Mouse (Mus musculus): ENCODE data around the gene Tmem178b.

GRCm38 (mm10) chr6:40180551-40180950 lies 307.5 kb downstream of the Tmem178b start:
- TF ChIP-seq CTCF (IDR thresholded peaks at IDR 0.05; ENCODE audit: borderline replicate concordance, insufficient read depth, low read length): no peak
- no peak for TF ChIP-seq POLR2A (IDR thresholded peaks at IDR 0.05; ENCODE audit: low read depth, low read length)

All from embryonic fibroblast, embryonic 13.5 days (primary cell).